Mouse (Mus musculus) thymus, postnatal 14 days (tissue): ENCODE measurements around the gene Sdha.

Experiments used
- DNase-seq: peaks from one replicate; pipeline ENCODE4 v3.0.0; 2021

Sdha gene

GRCm38 (mm10) chr13:74302050-74303037 is 47.7 kb downstream of the Sdha start:
- peak; percentile 11 for DNase-seq

DNA sequence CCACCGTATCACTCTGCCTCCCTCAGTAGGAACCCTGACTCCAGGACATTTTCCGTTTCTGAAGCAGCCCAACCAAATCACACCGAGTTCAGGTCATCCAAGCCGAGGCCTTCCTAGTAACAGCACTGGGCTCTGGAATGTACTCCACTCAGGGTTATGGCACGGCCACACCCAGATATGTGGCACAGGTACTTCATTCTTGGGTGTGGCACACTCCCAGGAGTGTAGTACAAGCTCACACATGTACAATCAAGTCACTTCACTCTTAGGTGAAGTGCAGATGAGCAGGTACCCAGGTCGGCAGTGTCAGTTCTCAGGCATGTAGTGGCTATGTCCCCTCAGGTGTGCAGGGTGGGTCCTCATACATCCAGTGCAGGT is 48.5 kb downstream of the Sdha start:
- no peak for DNase-seq

- peak; percentile 47 for DNase-seq
Measured at GRCm38 (mm10) chr13:74300925-74301606, 49.0 kb downstream of the Sdha start.

DNA sequence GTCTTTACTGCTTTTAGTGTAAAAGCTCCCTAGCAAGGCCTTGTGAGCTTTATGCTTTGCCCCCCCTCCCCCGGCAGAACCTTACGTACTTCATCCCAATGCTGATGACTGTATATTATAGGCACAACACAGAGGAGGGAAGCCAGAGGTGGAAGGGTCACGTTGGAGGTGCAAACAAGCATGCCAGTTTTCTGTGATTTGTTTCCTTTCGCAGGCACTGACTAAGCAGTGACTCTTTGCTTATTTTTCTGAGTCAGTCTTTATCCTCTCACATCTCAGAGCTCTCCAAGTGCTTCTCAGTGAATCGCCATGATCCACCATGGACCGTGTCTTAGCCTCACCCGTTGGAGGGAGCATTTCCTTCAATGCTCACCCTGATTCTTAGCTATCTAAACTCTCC is 53.7 kb downstream of the Sdha start:
- DNase-seq, result no peak

- peak; percentile 72 for DNase-seq
Measured at GRCm38 (mm10) chr13:74292167-74292566, 57.9 kb downstream of the Sdha start, which contains the start of gene Ahrr. TSS of gene Ahrr (minus strand) at chr13:74292331.

DNA sequence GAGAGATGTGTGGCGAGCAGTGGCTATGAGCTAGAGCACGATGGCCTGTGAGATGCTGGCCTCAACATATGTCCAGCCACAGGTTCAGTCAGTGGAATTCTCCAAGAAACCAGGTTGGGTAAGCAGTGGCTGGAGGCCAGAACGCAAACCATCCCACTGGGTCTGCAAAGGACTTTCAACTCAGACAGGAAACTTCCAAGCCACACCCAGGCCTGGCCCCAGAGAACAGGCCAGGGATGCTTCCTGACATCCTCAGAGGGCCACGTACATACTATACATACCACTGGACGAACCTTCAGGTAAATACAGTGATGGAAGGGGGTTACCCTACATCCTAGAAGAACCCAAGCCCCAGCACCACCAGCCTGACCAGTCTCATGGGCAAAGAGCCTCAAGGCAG is 60.4 kb downstream of the Sdha start:
- no peak for DNase-seq

GRCm38 (mm10) chr13:74282299-74282698 is 67.8 kb downstream of the Sdha start:
- no peak for DNase-seq

DNA sequence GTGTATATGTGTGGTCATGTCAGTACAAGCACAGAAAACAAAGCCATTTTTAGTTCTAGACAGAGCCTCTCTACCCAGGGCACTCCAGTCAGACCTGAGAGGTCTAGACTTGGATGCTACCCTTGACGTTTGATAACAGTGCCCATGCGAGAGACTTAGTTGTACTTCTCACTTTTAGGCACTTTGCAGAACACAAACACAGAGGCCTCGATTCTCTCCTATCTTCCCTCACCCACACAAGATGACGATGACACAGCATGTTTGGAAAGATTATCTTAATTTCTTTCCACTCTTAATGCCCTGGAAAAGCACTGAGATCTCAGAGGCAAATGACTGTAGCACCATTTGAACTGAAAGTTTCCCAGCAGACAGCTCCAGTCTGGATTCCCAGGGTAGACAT is 74.4 kb downstream of the Sdha start:
- no peak for DNase-seq
